Mouse (Mus musculus) kidney, postnatal 10 days (tissue): Measurements from ENCODE around the gene Ccdc153.
A peak's percentile ranks its signal among the peaks of the same experiment; 100 is the strongest.

ENCODE experiments used
- DNase-seq: peaks from one replicate; pipeline ENCODE4 v3.0.0; 2021; ENCODE audit warnings: mixed read lengths

Ccdc153 gene

DNA sequence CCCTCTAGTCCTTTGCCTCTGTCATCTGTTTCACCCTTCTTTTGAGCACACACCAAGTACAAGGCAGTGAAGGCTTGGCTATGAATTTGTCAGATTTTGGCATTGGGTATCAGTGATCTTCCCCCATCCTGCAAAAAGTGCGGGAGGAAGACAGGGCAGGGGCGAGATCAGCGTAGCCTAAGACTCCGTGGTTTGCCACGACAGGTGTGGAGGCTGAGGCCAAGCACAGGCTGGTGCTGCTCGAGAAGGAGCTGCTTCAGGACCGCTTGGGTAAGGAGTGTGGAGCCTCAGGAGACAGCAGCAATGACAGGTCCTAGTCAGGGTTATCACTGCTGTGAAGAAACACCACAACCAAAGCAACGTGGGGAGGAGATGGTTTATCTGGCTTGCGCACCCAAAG lies 942 bp downstream of the Ccdc153 start:
- DNase-seq = no peak

GRCm38 (mm10) chr9:44243621-44244020 lies 3.1 kb downstream of the Ccdc153 start:
- DNase-seq = no peak

GRCm38 (mm10) chr9:44247907-44248306 lies 7.4 kb downstream of the Ccdc153 start:
- no peak for DNase-seq

- peak; percentile 84 for DNase-seq
Observed at GRCm38 (mm10) chr9:44249181-44250146, 9.0 kb downstream of the Ccdc153 start.

DNA sequence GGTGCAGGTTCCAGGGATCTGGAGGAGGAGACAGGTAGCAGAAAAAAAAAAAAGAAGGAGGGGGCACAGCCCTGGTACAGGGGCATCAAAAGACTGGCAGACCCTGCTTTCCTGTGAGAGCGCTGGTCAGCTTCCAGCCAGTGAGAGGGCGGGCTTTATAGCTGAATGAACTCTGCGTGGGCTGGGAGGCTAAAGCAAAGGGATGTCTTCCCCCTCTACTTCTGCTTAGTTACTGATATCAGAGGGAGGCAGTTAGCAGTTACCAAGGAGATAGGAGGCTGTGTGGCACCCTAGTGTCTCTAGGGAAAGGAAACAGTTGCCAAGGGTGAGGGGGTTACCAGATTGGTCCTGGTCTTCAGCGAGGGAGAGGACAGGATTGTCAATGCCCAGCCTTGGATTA lies 10.0 kb downstream of the Ccdc153 start:
- DNase-seq = no peak

DNA sequence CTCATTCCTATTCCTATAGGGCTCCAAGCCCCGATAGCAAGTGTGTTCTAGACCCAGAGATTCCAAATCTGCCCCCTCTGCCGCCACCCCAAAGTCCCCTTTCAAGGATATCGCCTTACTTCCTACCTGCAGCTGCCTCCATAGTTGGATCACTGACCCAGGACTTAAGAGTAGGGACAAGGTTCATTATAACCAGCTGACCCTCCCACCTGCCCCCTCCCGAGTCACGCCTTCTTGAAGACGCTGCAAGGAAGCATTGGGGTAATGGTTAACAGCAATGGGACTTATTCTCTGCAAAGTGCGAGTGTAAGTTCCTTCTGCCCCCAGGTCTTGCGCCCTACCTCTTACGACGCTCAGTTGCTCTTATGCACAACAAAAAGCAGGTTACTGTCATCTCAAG lies 10.8 kb downstream of the Ccdc153 start, which contains the start of gene Pdzd3:
TSS of gene Pdzd3 (minus strand) at position 158 of the 400 bp plus-strand sequence.
- peak; percentile 73 for DNase-seq

- DNase-seq = no peak
Observed at GRCm38 (mm10) chr9:44253441-44253840, 13.0 kb downstream of the Ccdc153 start.

DNA sequence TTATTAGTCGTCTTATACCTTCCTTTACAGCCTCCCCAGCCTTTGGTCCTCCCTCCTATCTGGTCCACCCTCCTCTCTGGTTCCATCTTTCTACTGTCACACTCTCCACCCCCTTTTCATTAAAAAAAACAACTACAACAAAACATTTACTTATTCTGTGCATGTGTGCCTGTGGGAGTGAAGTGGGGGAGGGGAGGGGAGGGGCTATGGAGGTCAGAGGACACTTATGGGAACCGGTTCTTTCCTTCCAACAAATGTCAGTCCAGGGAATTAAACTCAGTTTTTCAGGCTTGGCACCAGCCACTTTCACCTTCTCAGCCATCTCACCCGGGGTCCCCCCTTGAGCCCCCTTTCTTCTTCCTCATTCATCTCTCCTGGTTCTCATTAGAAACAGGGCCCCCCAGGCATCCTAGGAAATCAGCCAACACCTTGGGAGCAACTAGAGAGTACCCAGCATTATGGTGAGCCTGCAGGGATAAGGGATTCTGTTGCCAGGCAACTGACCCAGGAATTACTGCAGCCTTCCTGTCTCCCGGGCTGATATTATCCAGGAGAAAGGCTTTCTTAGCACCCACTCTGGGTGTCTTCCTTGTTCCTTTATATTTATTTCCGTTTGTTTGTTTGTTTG lies 14.1 kb downstream of the Ccdc153 start:
- DNase-seq = no peak

GRCm38 (mm10) chr9:44255136-44255521 lies 14.7 kb downstream of the Ccdc153 start:
- no peak for DNase-seq

GRCm38 (mm10) chr9:44256213-44256612 lies 15.7 kb downstream of the Ccdc153 start:
- no peak for DNase-seq

GRCm38 (mm10) chr9:44259014-44259413 lies 18.5 kb downstream of the Ccdc153 start:
- DNase-seq = no peak

GRCm38 (mm10) chr9:44261388-44261787 lies 20.9 kb downstream of the Ccdc153 start:
- no peak for DNase-seq

DNA sequence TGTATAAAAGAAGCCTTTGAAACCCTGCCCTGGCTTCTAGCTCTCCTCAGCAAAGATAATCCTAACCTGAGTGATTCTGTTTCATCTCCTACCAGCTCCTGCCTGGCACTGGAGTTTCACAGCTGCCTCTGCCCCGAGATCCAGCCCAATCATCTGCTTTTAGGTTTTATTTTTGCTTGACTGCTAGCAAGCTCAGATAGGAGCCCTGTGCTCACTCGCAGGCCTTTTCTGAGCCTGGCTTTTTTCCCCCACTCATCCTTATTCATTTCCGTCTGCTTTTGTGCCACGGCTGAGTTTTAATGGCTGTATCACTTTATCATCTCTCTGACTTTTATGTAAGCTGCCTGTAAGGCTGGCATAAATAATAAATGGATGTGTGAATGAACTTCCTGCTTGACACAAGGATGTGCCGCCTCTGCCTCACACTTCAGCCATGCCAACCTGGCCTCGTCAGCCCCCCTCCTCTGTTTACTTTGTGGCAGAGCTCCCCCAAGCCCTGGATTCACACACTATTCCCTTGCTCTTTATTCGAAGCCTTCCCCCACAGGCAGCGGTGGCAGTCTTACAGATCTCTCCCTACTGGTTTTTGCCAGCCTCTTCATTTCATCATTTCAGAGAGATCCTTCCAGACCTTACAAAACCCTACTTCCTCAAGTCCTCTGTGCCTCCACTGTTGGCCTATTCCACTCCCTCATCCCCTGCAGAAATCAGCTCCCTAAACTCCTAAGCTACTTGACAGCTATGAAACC lies 26.2 kb downstream of the Ccdc153 start:
- DNase-seq = no peak

DNA sequence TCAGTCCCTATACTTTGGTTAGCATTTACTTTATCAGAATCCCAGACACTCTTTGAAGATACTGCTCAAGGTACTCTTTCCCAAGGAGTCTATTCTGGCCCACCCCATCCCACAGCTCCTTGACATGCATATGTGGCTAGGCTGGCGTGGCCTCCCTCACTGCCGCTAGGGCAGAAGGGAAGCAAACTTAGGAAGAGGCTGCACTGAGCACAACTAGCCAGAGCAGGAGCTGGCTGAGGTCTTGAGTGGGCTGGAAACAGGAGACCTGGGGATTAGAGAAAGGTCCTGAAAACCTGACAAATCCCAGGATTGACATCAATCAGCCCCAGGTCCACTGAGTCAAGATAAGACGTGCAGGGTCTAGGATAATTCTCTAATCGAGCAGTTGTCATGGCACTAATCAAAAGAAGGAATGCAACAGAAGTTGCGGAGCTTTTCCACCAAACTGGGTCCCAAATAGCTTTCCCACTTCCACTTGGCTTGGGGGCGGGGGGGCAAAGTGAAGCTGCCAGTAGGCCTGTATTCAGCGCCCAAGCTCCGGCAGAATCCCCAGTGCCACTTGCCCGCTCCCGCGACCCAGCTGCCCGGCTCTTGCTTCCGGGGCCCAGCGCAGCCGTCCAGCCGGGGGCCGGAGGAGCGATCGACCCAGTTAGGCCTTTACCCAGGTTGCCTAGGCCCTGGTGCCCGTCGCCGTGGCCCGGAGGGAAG lies 27.0 kb downstream of the Ccdc153 start:
- DNase-seq = peak; percentile 62

GRCm38 (mm10) chr9:44268027-44268360 lies 27.5 kb downstream of the Ccdc153 start:
- DNase-seq = peak; percentile 96

- DNase-seq = no peak
Observed at GRCm38 (mm10) chr9:44268432-44268831, 28.0 kb downstream of the Ccdc153 start, which contains the start of gene Nlrx1. TSS of gene Nlrx1 (minus strand) at chr9:44268599.

DNA sequence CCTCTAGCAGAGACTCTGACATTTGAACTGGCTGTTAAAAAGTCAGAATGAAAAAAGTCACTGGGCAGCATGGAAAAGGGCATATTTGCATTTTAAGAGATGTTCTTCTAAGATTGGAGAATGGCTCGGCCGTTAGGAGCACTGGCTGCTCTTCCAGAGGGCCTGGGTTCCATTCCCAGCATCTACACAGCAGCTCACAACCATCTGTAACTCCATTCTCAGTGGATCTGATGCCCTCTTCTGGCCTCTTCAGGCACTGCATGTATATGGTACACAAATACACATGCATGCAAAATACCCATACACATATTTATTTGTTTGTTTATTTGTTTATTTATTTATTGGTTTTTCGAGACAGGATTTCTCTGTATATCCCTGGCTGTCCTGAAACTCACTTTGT lies 28.6 kb downstream of the Ccdc153 start:
- peak; percentile 57 for DNase-seq

DNA sequence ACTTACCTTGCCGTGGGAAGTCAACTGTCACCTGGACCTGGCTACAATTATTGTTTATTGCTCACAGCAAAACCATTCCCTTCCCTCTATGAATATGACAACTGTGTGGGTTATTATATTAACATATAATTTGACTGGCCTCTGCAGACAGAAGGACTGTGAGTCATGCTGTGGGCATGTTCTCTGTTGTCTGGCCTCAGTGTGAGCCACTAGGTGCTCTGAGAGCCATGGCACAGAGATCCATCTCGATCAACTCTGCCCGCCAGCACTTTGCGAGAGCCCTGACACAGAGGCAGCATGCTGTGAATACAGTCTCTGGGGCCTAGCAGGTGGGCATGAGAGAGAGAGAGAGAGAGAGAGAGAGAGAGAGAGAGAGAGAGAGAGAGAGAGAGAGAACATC lies 29.5 kb downstream of the Ccdc153 start:
- no peak for DNase-seq

- no peak for DNase-seq
Observed at GRCm38 (mm10) chr9:44283183-44283582, 42.7 kb downstream of the Ccdc153 start.

GRCm38 (mm10) chr9:44286256-44286850 lies 45.9 kb downstream of the Ccdc153 start:
- no peak for DNase-seq

- DNase-seq = no peak
Observed at GRCm38 (mm10) chr9:44287003-44287400, 46.5 kb downstream of the Ccdc153 start.

GRCm38 (mm10) chr9:44287401-44288075 lies 47.1 kb downstream of the Ccdc153 start:
- peak; percentile 24 for DNase-seq
